Mouse (Mus musculus) cerebellum, adult 2 months (tissue): ENCODE data around the gene Thap7.

ENCODE experiments used
- CTCF ChIP-seq: fragments of 200-500 bp; IDR thresholded peaks from 2 replicates; pipeline ENCODE4 v1.5.1; 2011; ENCODE audit warnings: low read depth, mild to moderate bottlenecking, control low read depth, low read length, moderate library complexity, borderline replicate concordance; ENCODE audit not compliant: insufficient read depth
- POLR2A ChIP-seq: fragments of 200-500 bp; IDR thresholded peaks from 2 replicates; pipeline ENCODE4 v1.6.1; 2011; ENCODE audit warnings: low read length, control low read depth, borderline replicate concordance; ENCODE audit not compliant: insufficient read depth

GRCm38 (mm10) chr16:17510686-17511085, 20.2 kb downstream of the Thap7 start:
- no peak for TF ChIP-seq POLR2A
- no peak for TF ChIP-seq CTCF
